Mouse (Mus musculus): ENCODE results near the gene Trpm2.

DNA sequence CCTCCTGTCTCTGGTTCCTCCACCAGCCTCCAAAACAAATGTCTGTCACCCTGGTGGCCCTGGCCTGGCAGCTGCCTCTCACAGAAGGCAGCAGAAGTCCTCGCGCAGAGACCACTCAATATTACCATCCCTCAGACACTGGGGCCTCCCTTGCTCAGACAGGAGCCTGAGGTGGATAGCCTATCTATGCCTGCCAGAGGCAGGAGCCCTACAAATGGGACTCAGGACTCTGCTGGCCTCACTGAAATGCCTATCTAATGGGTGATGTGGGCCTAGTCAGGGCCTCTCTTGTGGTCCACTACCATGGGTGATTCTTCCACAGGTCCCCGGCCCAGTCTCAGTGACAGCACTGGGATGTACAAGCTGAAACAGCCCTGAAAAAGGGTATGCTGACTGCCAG, 37.8 kb upstream of the Trpm2 start:
- TF ChIP-seq CTCF (IDR thresholded peaks at IDR 0.05; ENCODE audit: extremely low read depth, insufficient read depth, insufficient read length, insufficient replicate concordance) (no peak), POLR2A (IDR thresholded peaks at IDR 0.05; ENCODE audit: low read depth, low read length) (no peak)

Measured in spleen, adult 2 months (tissue).